8 mouse cellular contexts compared by ENCODE assay signal in the genomic region with DNA sequence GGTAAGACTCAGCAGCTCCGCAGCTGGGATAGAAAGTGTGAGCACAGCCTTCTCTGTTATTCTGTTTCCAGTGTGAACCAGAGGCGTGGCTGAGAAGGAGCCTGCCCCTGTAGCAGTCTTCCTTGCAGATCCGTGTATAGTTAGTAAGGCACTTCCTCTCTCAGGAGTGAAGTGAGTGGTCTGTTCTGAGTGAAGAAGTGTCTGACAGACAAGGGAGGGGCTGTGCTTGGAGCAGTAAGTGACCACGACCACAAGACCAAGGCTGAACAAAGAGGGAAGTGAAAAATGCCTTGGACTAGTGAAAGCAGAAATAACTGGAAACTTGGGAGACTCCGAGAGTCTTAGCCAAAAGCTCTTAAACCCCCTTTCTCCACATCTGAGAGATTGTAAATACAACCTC.
DNase-seq lines count a peak whose midpoint lies in the region; ATAC-seq and TF ChIP-seq lines count a peak whose summit lies in the region.

No protein-coding gene starts in this region.

- no peaks in the 10 kb centered on the region for H3K9me3 ChIP-seq in hindbrain, embryonic 14.5 days (ENCODE audit: control insufficient read depth, low read length)
- no peaks in the 10 kb centered on the region for H3K9me3 ChIP-seq in hindbrain, postnatal 0 days (ENCODE audit: low read length)
- H3K9me3 ChIP-seq in lung, embryonic 16.5 days (ENCODE audit: control insufficient read depth, low read length): no peaks in the 10 kb centered on the region

- no peaks in the 10 kb centered on the region for H3K27me3 ChIP-seq in hindbrain, embryonic 14.5 days (ENCODE audit: control insufficient read depth, insufficient read depth, low read length)
- H3K27me3 ChIP-seq in hindbrain, postnatal 0 days (ENCODE audit: insufficient read depth, low read length): no peaks in the 10 kb centered on the region
- H3K27me3 ChIP-seq in lung, embryonic 16.5 days (ENCODE audit: control insufficient read depth, insufficient read depth, low read depth, low read length): no peaks in the 10 kb centered on the region

- ATAC-seq in hindbrain, embryonic 14.5 days (ENCODE audit: low FRiP score): no peak
- ATAC-seq in hindbrain, postnatal 0 days: no peak
- peak; percentile 28; the same call in 1 of the 2 replicates for ATAC-seq in lung, embryonic 16.5 days (ENCODE audit: low read depth)

- no peak for TF ChIP-seq CTCF in hindbrain, postnatal 0 days (IDR thresholded peaks at IDR 0.05; ENCODE audit: low read depth)
- no peak for TF ChIP-seq CTCF in bone marrow macrophage, adult 2 months (IDR thresholded peaks at IDR 0.05; ENCODE audit: low read depth, low read length)

- no peak overlapping the region for H3K4me2 ChIP-seq in hindbrain, embryonic 14.5 days (replicated peaks)
- H3K4me2 ChIP-seq in hindbrain, postnatal 0 days (ENCODE audit: low read depth, low read length): no peak overlapping the region
- H3K4me2 ChIP-seq in lung, embryonic 16.5 days (ENCODE audit: low read depth, low read length): no peak overlapping the region

- 53% methylated on average over 5 of the region's 5 CpGs for WGBS in hindbrain, embryonic 14.5 days
- WGBS in hindbrain, postnatal 0 days: 53% methylated on average over 5 of the region's 5 CpGs
- WGBS in lung, embryonic 16.5 days: 25% methylated on average over 5 of the region's 5 CpGs

- TF ChIP-seq POLR2A in bone marrow macrophage, adult 2 months (IDR thresholded peaks at IDR 0.05; ENCODE audit: borderline replicate concordance, low read depth, low read length): no peak

- DNase-seq in hindbrain, embryonic 14.5 days (ENCODE audit: low spot score): no peak
- no peak for DNase-seq in hindbrain, postnatal 0 days (ENCODE audit: low spot score)
- DNase-seq in A20 (ENCODE audit: low read depth, low spot score): peak; percentile 7
- no peak for DNase-seq in thymus, postnatal 4 days
- DNase-seq in urinary bladder, postnatal 4 days (ENCODE audit: low spot score in 2 of 2): no peak
- no peak for DNase-seq in kidney, postnatal 10 days

- H3K27ac ChIP-seq in hindbrain, embryonic 14.5 days: 0 out of 2 replicates have a peak overlapping the region, but pooled peaks have one; percentile 21
- H3K27ac ChIP-seq in hindbrain, postnatal 0 days: no peak overlapping the region
- peak overlapping the region; percentile 91 for H3K27ac ChIP-seq in bone marrow macrophage, adult 2 months (ENCODE audit: insufficient read depth, low read depth, low read length)
- no peak overlapping the region for H3K27ac ChIP-seq in lung, embryonic 16.5 days (ENCODE audit: low read length)

- H3K4me3 ChIP-seq in hindbrain, embryonic 14.5 days (replicated peaks; ENCODE audit: low read length): no peak overlapping the region
- H3K4me3 ChIP-seq in hindbrain, postnatal 0 days (ENCODE audit: low read length): no peak overlapping the region
- peak overlapping the region; percentile 46 for H3K4me3 ChIP-seq in bone marrow macrophage, adult 2 months (ENCODE audit: insufficient read depth, low read length)
- no peak overlapping the region for H3K4me3 ChIP-seq in lung, embryonic 16.5 days (ENCODE audit: low read length)

- no peak overlapping the region for H3K9ac ChIP-seq in hindbrain, embryonic 14.5 days
- no peak overlapping the region for H3K9ac ChIP-seq in hindbrain, postnatal 0 days (replicated peaks; ENCODE audit: low read length)
- H3K9ac ChIP-seq in lung, embryonic 16.5 days (ENCODE audit: low read length): no peak overlapping the region

- no peaks in the 10 kb centered on the region for H3K36me3 ChIP-seq in hindbrain, embryonic 14.5 days (replicated peaks; ENCODE audit: control insufficient read depth, insufficient read depth)
- H3K36me3 ChIP-seq in hindbrain, postnatal 0 days (ENCODE audit: insufficient read depth, low read length): no peaks in the 10 kb centered on the region
- H3K36me3 ChIP-seq in lung, embryonic 16.5 days (ENCODE audit: control insufficient read depth, insufficient read depth, low read length): no peaks in the 10 kb centered on the region

- H3K4me1 ChIP-seq in hindbrain, embryonic 14.5 days (replicated peaks; ENCODE audit: control insufficient read depth, insufficient read depth, low read length): no peaks in the 10 kb centered on the region
- H3K4me1 ChIP-seq in hindbrain, postnatal 0 days (ENCODE audit: insufficient read depth, low read length): no peaks in the 10 kb centered on the region
- peaks cover 11% of the 10 kb centered on the region for H3K4me1 ChIP-seq in bone marrow macrophage, adult 2 months (ENCODE audit: control insufficient read depth, insufficient read depth, low read length)
- H3K4me1 ChIP-seq in lung, embryonic 16.5 days (replicated peaks; ENCODE audit: control insufficient read depth, insufficient read depth, low read length): no peaks in the 10 kb centered on the region

Comparison
In these comparisons a context has a peak if more than half of its experiments do, and no peak if none do; other contexts are left out.
1. H3K27ac ChIP-seq: peak in hindbrain, embryonic 14.5 days (single experiment) and bone marrow macrophage, adult 2 months (single experiment); none in hindbrain, postnatal 0 days (single experiment) and lung, embryonic 16.5 days (single experiment).